Mouse (Mus musculus) heart, adult 9 months (tissue): ENCODE results near the gene Echdc3.

Experiments used
- DNase-seq, 2 experiments: peaks; one replicate each; pipeline ENCODE4 v3.0.0; 2022; ENCODE audit warnings: low spot score in 2 of 2

The Echdc3 gene

GRCm38 (mm10) chr2:6212724-6213511 lies at the start of gene Echdc3:
Gene Echdc3, minus strand, starts transcription at chr2:6213033.
- peak; percentile 85 to 89 for DNase-seq

- DNase-seq = no peak
Observed at GRCm38 (mm10) chr2:6261718-6262117, 48.9 kb upstream of the Echdc3 start.

GRCm38 (mm10) chr2:6261201-6261672 lies 48.4 kb upstream of the Echdc3 start:
- DNase-seq = peak; percentile 24 to 43

- DNase-seq = no peak
Observed at GRCm38 (mm10) chr2:6260661-6261060, 47.8 kb upstream of the Echdc3 start.

GRCm38 (mm10) chr2:6259182-6259581 lies 46.3 kb upstream of the Echdc3 start:
- DNase-seq = no peak

GRCm38 (mm10) chr2:6258026-6258425 lies 45.2 kb upstream of the Echdc3 start:
- DNase-seq = no peak

- no peak for DNase-seq
Observed at GRCm38 (mm10) chr2:6257146-6257545, 44.3 kb upstream of the Echdc3 start.

GRCm38 (mm10) chr2:6255989-6256841 lies 43.4 kb upstream of the Echdc3 start:
- peak; percentile 69 to 77 for DNase-seq

- DNase-seq = no peak
Observed at GRCm38 (mm10) chr2:6255402-6255988, 42.7 kb upstream of the Echdc3 start.

GRCm38 (mm10) chr2:6252491-6252890 lies 39.7 kb upstream of the Echdc3 start:
- no peak for DNase-seq

- DNase-seq = no peak
Observed at GRCm38 (mm10) chr2:6251076-6251496, 38.3 kb upstream of the Echdc3 start.

- no peak for DNase-seq
Observed at GRCm38 (mm10) chr2:6241446-6241845, 28.6 kb upstream of the Echdc3 start.

- DNase-seq = no peak
Observed at GRCm38 (mm10) chr2:6240072-6240471, 27.2 kb upstream of the Echdc3 start.

GRCm38 (mm10) chr2:6239333-6239732 lies 26.5 kb upstream of the Echdc3 start:
- no peak for DNase-seq

GRCm38 (mm10) chr2:6238679-6239078 lies 25.8 kb upstream of the Echdc3 start:
- no peak for DNase-seq

- no peak for DNase-seq
Observed at GRCm38 (mm10) chr2:6238244-6238643, 25.4 kb upstream of the Echdc3 start.

GRCm38 (mm10) chr2:6233353-6233752 lies 20.5 kb upstream of the Echdc3 start:
- no peak for DNase-seq

- no peak for DNase-seq
Observed at GRCm38 (mm10) chr2:6232755-6233154, 19.9 kb upstream of the Echdc3 start.

- DNase-seq = no peak
Observed at GRCm38 (mm10) chr2:6230865-6231264, 18.0 kb upstream of the Echdc3 start.

GRCm38 (mm10) chr2:6229597-6230290 lies 16.9 kb upstream of the Echdc3 start:
- DNase-seq = no peak

GRCm38 (mm10) chr2:6227059-6227445 lies 14.2 kb upstream of the Echdc3 start:
- no peak for DNase-seq
